Mouse (Mus musculus) yolk sac, embryonic 10.5 days (tissue): Measurements from ENCODE around the gene E330009J07Rik.

Experiments
- DNase-seq: peaks from one replicate; pipeline ENCODE4 v3.0.0-alpha.2; 2017; ENCODE audit warnings: low spot score

The E330009J07Rik gene

DNA sequence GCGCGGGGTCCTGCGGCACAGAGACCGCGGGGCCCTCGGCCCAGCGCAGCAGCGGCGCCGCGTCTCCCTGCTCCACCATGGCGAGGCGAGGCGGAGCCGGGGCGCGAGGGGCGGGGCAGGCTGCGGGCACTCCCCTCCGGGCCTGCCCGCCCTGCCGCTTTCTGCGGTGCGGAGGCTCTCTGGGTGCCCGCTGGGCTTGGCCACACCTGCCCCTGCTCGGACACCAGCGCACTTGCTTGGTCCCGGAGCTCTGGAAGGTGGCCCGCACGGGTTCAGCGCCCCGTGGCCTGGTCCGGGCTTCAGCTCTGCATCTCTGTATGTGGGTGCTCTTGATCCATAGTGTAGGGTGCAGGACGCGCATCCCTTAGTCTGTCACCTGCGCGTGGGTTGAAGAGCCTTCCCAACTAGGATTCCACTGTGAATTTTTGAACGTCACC is at the start of gene E330009J07Rik:
Gene E330009J07Rik, minus strand, starts transcription at position 89 of the 437 bp plus-strand sequence.
- peak; percentile 68 for DNase-seq

DNA sequence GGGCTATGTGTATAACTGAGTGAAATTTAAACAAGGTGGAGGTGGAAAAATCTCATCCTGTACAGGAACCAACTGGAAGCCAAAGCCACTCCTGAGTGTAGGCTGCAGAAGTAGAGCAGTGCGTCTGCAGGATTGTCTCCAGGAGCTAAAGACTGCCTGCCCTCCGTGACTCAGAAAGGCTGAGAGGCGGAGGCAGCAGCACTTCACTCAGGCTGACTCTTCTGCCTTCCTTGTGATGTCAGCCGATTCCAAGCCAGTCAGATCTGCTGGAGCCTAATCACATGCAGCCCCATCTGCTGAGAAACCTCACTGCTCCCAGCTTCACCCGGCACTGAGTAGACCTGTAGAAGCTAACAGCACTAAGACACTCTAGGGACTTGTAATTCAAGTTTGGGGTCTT is 46.4 kb upstream of the E330009J07Rik start:
- no peak for DNase-seq

- DNase-seq: no peak
These were observed 43.8 kb upstream of the E330009J07Rik start for GRCm38 (mm10) chr6:40479705-40480104.

DNA sequence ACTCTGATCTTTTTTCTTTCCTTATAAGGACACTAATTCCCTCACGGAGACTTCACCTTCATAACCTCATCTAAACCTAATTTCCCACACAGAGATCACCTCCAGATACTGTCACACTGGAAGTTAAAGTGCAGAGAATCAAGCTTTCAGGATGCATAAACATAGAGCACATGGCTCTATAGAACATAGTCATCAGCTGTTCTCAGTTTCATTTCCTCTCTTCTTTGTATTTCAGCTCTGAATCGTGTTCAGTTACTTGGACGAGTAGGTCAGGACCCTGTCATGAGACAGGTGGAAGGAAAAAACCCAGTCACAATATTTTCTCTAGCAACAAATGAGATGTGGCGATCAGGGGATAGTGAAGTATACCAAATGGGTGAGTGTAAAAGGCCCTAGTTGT is 40.2 kb upstream of the E330009J07Rik start:
- DNase-seq: no peak

- no peak for DNase-seq
These were observed 35.7 kb upstream of the E330009J07Rik start for GRCm38 (mm10) chr6:40471720-40472010.

GRCm38 (mm10) chr6:40470916-40471719 is 35.2 kb upstream of the E330009J07Rik start, which contains the start of gene Ssbp1:
Gene Ssbp1, plus strand, starts transcription at chr6:40471352.
- peak; percentile 93 for DNase-seq

DNA sequence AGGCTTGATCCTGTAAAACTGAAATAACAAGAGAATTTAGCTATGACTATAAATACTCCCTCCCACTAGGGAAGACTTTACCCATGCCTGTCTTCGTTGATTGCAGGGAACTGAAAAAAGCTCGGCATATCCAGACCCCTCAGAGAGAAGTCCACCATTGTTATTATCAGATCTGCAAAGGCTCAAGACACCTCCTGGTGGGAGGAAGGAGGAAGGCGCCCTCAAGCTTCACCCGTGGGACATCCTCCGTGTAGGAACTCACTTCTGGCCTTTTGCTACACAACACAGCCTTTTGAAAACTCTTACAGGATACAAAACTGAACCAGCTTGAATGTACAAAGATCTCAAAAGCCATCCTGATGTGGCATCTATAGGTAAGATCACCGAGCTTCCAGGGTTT is 29.8 kb upstream of the E330009J07Rik start:
- no peak for DNase-seq

DNA sequence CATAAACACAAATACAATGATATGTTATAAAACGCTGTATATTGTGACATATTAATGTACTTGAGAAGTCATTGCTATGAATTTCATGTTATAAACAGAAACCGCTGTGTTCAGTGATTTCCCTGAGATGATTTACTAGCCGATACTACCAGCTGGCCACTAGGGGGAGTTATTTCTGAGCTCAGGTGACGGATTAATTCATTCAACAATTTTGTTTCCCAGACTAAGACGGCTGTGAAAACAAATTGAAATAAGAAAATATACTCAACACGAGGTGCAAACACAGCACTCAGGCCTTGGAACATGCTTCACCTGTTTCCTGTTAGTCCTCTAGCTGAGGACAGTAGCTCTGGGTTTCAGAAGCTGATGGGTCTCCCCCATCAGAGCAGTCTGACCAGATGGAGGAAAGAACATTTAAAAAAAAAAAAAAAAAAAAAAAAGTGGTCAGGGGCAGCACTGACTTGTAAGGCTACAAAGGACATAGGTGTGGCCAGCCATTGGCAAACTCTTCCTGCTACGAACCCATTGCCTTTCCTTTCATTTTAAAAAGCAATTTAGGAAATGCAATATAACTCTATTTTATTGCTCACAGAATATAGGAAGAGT is 18.6 kb upstream of the E330009J07Rik start:
- DNase-seq: no peak

DNA sequence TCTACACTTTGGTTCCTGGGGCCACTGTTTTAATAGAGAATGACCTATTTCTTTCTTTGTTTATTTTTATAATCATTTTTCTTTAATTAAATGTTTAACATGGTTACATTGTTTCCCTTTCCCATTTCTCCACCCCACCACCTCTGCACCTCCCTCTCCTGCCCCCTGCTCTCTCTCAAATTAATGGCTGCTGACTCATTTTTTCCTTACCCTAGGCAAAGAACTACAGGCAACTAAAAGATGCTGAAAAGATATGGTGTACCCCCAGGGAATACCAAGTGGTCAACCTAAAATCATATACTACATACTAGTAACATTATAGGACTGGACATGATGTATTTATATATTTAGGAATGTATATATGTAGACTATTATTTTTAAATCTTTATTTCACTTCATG is 12.7 kb upstream of the E330009J07Rik start:
- no peak for DNase-seq

GRCm38 (mm10) chr6:40443281-40443928 is 7.5 kb upstream of the E330009J07Rik start:
- DNase-seq: no peak

DNA sequence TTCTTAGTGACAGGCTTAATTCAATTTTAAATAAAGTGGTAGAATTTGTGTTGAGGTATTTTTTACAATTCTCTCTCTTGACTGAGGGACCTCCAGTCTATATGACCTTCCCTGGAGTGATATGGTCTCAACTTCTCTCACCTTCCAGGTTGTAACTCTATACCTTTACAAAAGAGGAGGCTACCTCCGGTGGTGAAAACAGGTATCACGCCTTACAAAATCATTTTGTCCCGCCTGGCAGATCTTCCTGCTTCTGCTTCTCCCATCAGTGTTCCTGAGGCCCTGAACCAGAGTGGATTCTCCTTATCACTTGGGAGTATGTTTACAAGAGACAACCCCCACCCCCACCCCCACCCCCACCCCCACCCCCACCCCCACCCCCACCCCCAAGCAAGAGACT is 5.8 kb upstream of the E330009J07Rik start:
- DNase-seq: no peak

GRCm38 (mm10) chr6:40441276-40441675 is 5.3 kb upstream of the E330009J07Rik start:
- DNase-seq: no peak

- no peak for DNase-seq
These were observed 3.8 kb upstream of the E330009J07Rik start for GRCm38 (mm10) chr6:40439731-40440130.

DNA sequence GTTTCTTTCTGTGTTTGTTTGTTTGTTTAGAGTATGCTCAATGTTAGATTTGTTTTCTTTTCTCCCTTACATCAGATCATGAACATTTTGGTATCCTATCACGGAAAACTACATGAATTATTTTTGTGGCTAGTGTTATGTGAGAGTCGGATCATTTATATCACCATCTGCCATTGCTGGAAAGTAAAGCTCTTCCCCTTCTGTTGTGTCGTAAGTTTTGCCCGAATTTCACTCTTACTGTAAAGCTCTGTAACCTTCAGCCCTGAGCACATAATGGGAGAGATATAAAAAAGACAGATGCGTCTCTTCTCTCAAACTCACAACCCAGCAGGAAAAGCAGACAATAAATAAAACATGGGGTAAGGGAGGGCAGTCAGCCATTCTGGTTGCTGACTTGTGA is 3.0 kb upstream of the E330009J07Rik start, which contains the start of gene Wee2:
Gene Wee2, plus strand, starts transcription at position 153 of the 400 bp plus-strand sequence.
- DNase-seq: no peak

- peak; percentile 58 for DNase-seq
These were observed 536 bp downstream of the E330009J07Rik start for GRCm38 (mm10) chr6:40435151-40436046.

DNA sequence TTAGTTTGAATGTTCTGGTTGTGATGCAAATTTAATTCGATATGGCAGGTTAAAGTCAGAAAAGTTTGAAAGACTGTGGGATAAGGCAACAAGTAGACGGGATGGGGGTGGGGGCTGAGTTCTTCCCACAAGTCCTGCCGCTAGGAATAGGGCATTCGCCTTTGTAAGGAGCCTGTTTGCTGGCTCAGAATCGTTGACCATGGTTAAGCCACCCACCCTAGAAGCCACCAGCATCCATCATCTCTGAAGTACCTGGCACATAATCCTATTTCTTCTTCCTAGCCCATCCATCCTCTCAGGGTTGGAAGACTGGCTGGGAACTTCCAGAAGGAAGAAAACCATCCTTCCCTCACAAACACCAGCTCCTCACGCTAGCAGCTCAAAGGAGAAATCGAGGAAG is 1.2 kb downstream of the E330009J07Rik start:
- no peak for DNase-seq

DNA sequence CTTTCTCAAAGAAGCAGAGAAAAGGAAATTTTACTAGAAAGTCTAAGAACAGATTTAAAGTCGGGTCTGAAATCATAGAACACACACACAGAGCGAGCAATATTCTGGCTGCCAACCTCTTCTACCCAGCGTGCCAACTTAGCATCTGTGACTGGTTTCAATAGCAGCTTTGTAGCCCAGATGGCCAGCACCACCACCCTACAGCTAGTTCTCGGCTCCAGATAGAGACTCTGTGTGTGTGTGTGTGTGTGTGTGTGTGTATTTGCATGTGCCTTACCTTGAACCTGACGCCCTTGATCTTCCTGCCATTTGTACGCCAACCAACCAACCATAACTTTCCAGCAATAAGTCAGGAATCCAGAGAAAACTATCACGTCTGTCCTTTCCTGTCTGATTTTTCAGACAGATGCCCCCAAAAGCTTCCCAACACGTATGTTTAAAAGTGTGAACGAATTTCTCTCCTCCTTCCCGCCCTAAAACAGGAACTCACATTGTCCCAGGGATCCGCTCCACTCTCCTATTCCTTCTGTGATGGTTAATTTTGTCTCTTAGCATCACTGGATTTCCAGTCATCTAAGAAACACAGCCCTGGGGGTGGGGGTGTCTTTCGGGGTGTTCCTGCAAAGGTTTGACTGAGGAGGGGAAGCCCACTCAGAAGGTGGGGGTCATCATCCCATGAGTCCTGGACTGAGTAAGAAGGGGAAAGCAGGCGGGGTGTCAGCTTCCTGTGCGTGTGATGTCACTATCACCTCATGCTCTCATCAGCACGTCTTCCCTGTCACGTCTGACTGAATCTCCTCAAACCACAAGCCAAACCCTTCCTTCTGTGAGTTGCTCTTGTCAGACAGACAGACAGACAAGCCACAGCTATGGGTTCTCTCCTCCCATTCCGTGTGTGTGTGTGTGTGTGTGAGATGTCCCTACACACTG is 3.3 kb downstream of the E330009J07Rik start:
- DNase-seq: no peak

- DNase-seq: no peak
These were observed 4.1 kb downstream of the E330009J07Rik start for GRCm38 (mm10) chr6:40431812-40432211.

DNA sequence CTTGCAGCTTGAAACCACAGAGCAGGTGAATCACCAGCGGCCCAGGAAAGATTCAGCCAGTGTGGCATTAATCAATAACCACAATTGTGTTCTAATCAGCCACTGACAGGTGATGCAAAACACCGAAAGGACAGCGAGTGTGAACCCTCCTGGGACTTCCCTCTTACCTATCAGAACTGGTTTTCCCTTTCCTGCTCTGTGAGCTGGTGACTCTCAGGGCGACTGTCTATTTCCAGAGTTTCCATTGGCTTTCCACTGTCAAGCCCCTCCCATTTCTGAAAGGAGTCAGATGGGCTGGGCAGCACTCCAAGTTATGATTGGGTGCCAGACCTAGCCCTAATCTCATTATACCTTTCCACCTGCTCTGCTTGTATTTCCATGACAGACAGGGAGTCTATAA is 4.6 kb downstream of the E330009J07Rik start:
- DNase-seq: no peak

GRCm38 (mm10) chr6:40430878-40431277 is 5.1 kb downstream of the E330009J07Rik start:
- no peak for DNase-seq

- no peak for DNase-seq
These were observed 5.7 kb downstream of the E330009J07Rik start for GRCm38 (mm10) chr6:40430251-40430650.
